Mouse (Mus musculus) MEL (cell line): ENCODE data around the gene Ranbp17. TPM values are rescaled to one million over a fixed set of nuclear protein-coding genes. Genes with fewer than 3 reads are reported as not detected.

Experiments used
- DNase-seq: peaks from one replicate; pipeline ENCODE4 v3.0.0; 2011; ENCODE audit warnings: low read depth, low spot score
- H3K27ac ChIP-seq: 2 replicates; pipeline ENCODE4 v1.5.1; 2012; ENCODE audit warnings: low read depth, mild to moderate bottlenecking, control low read depth, low read length, moderate library complexity; ENCODE audit not compliant: control insufficient read depth
- H3K27me3 ChIP-seq, 2 experiments: fragments of 150-350 bp in 1 of 2; sonication (generic) in 1 of 2; 2 replicates each; pipeline ENCODE4 v1.6.1; 2012; ENCODE audit warnings: low read length in 2 of 2, mild to moderate bottlenecking in 2 of 2, improper control_type of control experiment in 1 of 2, moderate library complexity in 1 of 2; ENCODE audit not compliant: insufficient read depth in 2 of 2, control insufficient read depth in 1 of 2
- H3K36me3 ChIP-seq, 2 experiments: 2 replicates each; pipeline ENCODE4 v1.6.1; 2012 to 2014; ENCODE audit warnings: low read length in 2 of 2, improper control_type of control experiment in 1 of 2, inconsistent platforms in 1 of 2, mild to moderate bottlenecking in 1 of 2; ENCODE audit not compliant: insufficient read depth in 2 of 2, control insufficient read depth in 1 of 2
- H3K4me1 ChIP-seq, 2 experiments: fragments of 150-350 bp in 1 of 2; sonication (generic) in 1 of 2; 2 replicates each; pipeline ENCODE4 v1.6.1; 2012; ENCODE audit warnings: low read length in 2 of 2, improper control_type of control experiment in 1 of 2, mild to moderate bottlenecking in 1 of 2; ENCODE audit not compliant: insufficient read depth in 2 of 2, control insufficient read depth in 1 of 2
- H3K4me3 ChIP-seq, 2 experiments: fragments of 150-350 bp in 1 of 2; sonication (generic) in 1 of 2; 2 replicates each; pipeline ENCODE4 v1.5.1; 2012; ENCODE audit warnings: low read depth in 2 of 2, low read length in 2 of 2, mild to moderate bottlenecking in 2 of 2, moderate library complexity in 2 of 2, control low read depth in 1 of 2, improper control_type of control experiment in 1 of 2; ENCODE audit not compliant: control insufficient read depth in 1 of 2, insufficient read depth in 1 of 2
- H3K79me2 ChIP-seq: 2 replicates; pipeline ENCODE4 v1.6.1; 2012; ENCODE audit warnings: mild to moderate bottlenecking, low read length, moderate library complexity; ENCODE audit not compliant: control insufficient read depth, poor library complexity, insufficient read depth
- H3K9ac ChIP-seq: 2 replicates; pipeline ENCODE4 v1.6.1; 2012; ENCODE audit warnings: low read depth, mild to moderate bottlenecking, control low read depth, low read length, moderate library complexity; ENCODE audit not compliant: control insufficient read depth, poor library complexity, severe bottlenecking
- H3K9me3 ChIP-seq: fragments of 150-350 bp; sonication (generic); replicated peaks from 2 replicates; pipeline ENCODE4 v1.6.1; 2012; ENCODE audit warnings: mild to moderate bottlenecking, low read length, improper control_type of control experiment, moderate library complexity; ENCODE audit not compliant: insufficient read depth
- CHD1 ChIP-seq: IDR thresholded peaks from 2 replicates; pipeline ENCODE4 v1.6.1; 2012; ENCODE audit warnings: low read depth, mild to moderate bottlenecking, inconsistent platforms, low read length, improper control_type of control experiment
- CTCF ChIP-seq, 3 experiments: IDR thresholded peaks in 2 of 3; conservative IDR thresholded peaks in 1 of 3; 2 replicates each; pipeline ENCODE4 v1.5.1; 2011 to 2012; ENCODE audit warnings: low read length in 3 of 3, low read depth in 2 of 3, mild to moderate bottlenecking in 2 of 3, improper control_type of control experiment in 1 of 3, inconsistent platforms in 1 of 3, mixed read lengths in 1 of 3, moderate library complexity in 1 of 3; ENCODE audit not compliant: control insufficient read depth in 1 of 3, insufficient read depth in 1 of 3, poor library complexity in 1 of 3, severe bottlenecking in 1 of 3
- GABPA ChIP-seq: IDR thresholded peaks from 2 replicates; pipeline ENCODE4 v1.6.1; 2012; ENCODE audit warnings: low read depth, mild to moderate bottlenecking, inconsistent platforms, low read length, improper control_type of control experiment, moderate library complexity
- GATA1 ChIP-seq: IDR thresholded peaks from 2 replicates; pipeline ENCODE4 v1.6.1; 2011; ENCODE audit warnings: low read depth, low read length, improper control_type of control experiment
- HCFC1 ChIP-seq: IDR thresholded peaks from 2 replicates; pipeline ENCODE4 v1.6.1; 2012; ENCODE audit warnings: low read depth, mild to moderate bottlenecking, inconsistent platforms, low read length, improper control_type of control experiment, moderate library complexity
- JUND ChIP-seq: IDR thresholded peaks from 2 replicates; pipeline ENCODE4 v1.6.1; 2011; ENCODE audit warnings: low read depth, mild to moderate bottlenecking, improper control_type of control experiment, low read length
- KAT2A ChIP-seq: conservative IDR thresholded peaks from 2 replicates; pipeline ENCODE4 v1.6.1; 2012; ENCODE audit warnings: low read depth, low read length, improper control_type of control experiment, inconsistent platforms
- MAX ChIP-seq: IDR thresholded peaks from 2 replicates; pipeline ENCODE4 v1.6.1; 2011; ENCODE audit warnings: low read length, improper control_type of control experiment
- MAZ ChIP-seq: IDR thresholded peaks from 2 replicates; pipeline ENCODE4 v1.6.1; 2012; ENCODE audit warnings: low read depth, mild to moderate bottlenecking, inconsistent platforms, low read length, improper control_type of control experiment
- MEF2A ChIP-seq: IDR thresholded peaks from 2 replicates; pipeline ENCODE4 v1.6.1; 2014; ENCODE audit warnings: low read depth, mild to moderate bottlenecking, inconsistent platforms, low read length, improper control_type of control experiment; ENCODE audit not compliant: poor library complexity, insufficient replicate concordance, severe bottlenecking; ENCODE audit errors: extremely low read depth
- MYC ChIP-seq: IDR thresholded peaks from 2 replicates; pipeline ENCODE4 v1.6.1; 2011; ENCODE audit warnings: low read depth, mild to moderate bottlenecking, low read length, improper control_type of control experiment, moderate library complexity
- NELFE ChIP-seq: IDR thresholded peaks from 2 replicates; pipeline ENCODE4 v1.6.1; 2011; ENCODE audit warnings: low read depth, low read length, improper control_type of control experiment
- NRF1 ChIP-seq: IDR thresholded peaks from 2 replicates; pipeline ENCODE4 v1.6.1; 2014; ENCODE audit warnings: low read depth, mild to moderate bottlenecking, inconsistent platforms, low read length, improper control_type of control experiment, moderate library complexity; ENCODE audit not compliant: poor library complexity, insufficient read depth, severe bottlenecking
- POLR2AphosphoS2 ChIP-seq: IDR thresholded peaks from 2 replicates; pipeline ENCODE4 v1.6.1; 2011; ENCODE audit warnings: low read length, improper control_type of control experiment
- RAD21 ChIP-seq: IDR thresholded peaks from 2 replicates; pipeline ENCODE4 v1.6.1; 2011; ENCODE audit warnings: mild to moderate bottlenecking, low read depth, low read length, improper control_type of control experiment
- SIN3A ChIP-seq: IDR thresholded peaks from 2 replicates; pipeline ENCODE4 v1.6.1; 2012; ENCODE audit warnings: low read length, improper control_type of control experiment, inconsistent platforms
- SMC3 ChIP-seq: IDR thresholded peaks from 2 replicates; pipeline ENCODE4 v1.6.1; 2011; ENCODE audit warnings: low read depth, low read length, improper control_type of control experiment
- TAL1 ChIP-seq: IDR thresholded peaks from 2 replicates; pipeline ENCODE4 v1.6.1; 2012; ENCODE audit warnings: mild to moderate bottlenecking, inconsistent platforms, low read length, moderate library complexity, mixed read lengths
- TBP ChIP-seq: IDR thresholded peaks from 2 replicates; pipeline ENCODE4 v1.8.0; 2011; ENCODE audit warnings: low read depth, low read length, improper control_type of control experiment
- USF1 ChIP-seq: IDR thresholded peaks from 2 replicates; pipeline ENCODE4 v1.6.1; 2014; ENCODE audit warnings: low read depth, mild to moderate bottlenecking, inconsistent platforms, low read length, improper control_type of control experiment, moderate library complexity
- USF2 ChIP-seq, 2 experiments: IDR thresholded peaks; 2 replicates each; pipeline ENCODE4 v1.6.1; 2011 to 2012; ENCODE audit warnings: improper control_type of control experiment in 2 of 2, low read length in 2 of 2, borderline replicate concordance in 1 of 2, inconsistent platforms in 1 of 2, low read depth in 1 of 2, mild to moderate bottlenecking in 1 of 2; ENCODE audit not compliant: insufficient read depth in 1 of 2
- ZKSCAN1 ChIP-seq: IDR thresholded peaks from 2 replicates; pipeline ENCODE4 v1.6.1; 2012; ENCODE audit warnings: low read depth, mild to moderate bottlenecking, inconsistent platforms, low read length, improper control_type of control experiment, moderate library complexity
- ZMIZ1 ChIP-seq: IDR thresholded peaks from 2 replicates; pipeline ENCODE4 v1.6.1; 2012; ENCODE audit warnings: low read depth, mild to moderate bottlenecking, inconsistent platforms, low read length, improper control_type of control experiment, moderate library complexity
- ZNF384 ChIP-seq: IDR thresholded peaks from 2 replicates; pipeline ENCODE4 v1.6.1; 2012; ENCODE audit warnings: low read depth, mild to moderate bottlenecking, inconsistent platforms, low read length, improper control_type of control experiment
- polyA plus RNA-seq, 2 experiments: library from polyadenylated mRNA; stranded (reverse) in 1 of 2; unstranded in 1 of 2; fragments of >175 nt in 1 of 2; fragments of >200 nt in 1 of 2; gene quantifications; 2 replicates each; pipeline versions ENCODE4 v1.2.1 to v1.2.4; 2012; ENCODE audit warnings: low replicate concordance in 2 of 2, low read depth in 1 of 2; ENCODE audit not compliant: insufficient read length in 2 of 2, insufficient read depth in 1 of 2, missing spikeins in 1 of 2
- total RNA-seq: library from RNA; depleted of rRNA; stranded (reverse); fragments of 300-350 nt; gene quantifications from 2 replicates; pipeline ENCODE4 v1.2.3, GENCODE M21; 2012

Ranbp17 gene
- total and polyA plus RNA-seq, 3 experiments, result not detected

- no peaks in the 10 kb centered on the region for H3K27me3 ChIP-seq
- H3K4me3 ChIP-seq, result no peak overlapping the region
- H3K27ac ChIP-seq, result no peak overlapping the region
- no peak for TF ChIP-seq GATA1
- TF ChIP-seq TBP, result no peak
- no peak for TF ChIP-seq KAT2A
- no peak for TF ChIP-seq MAZ
- no peak for TF ChIP-seq USF2 (IDR thresholded peaks at IDR 0.05; ENCODE audit: borderline replicate concordance in 1 of 2, insufficient read depth in 1 of 2, low read depth in 1 of 2, low read length in 2 of 2)
- TF ChIP-seq SIN3A, result no peak
- TF ChIP-seq MAX, result no peak
- TF ChIP-seq SMC3, result no peak
- TF ChIP-seq CTCF (IDR thresholded peaks at IDR 0.05 in 2 of 3, conservative IDR thresholded peaks at IDR 0.05 in 1 of 3; ENCODE audit: control insufficient read depth in 1 of 3, insufficient read depth in 1 of 3, low read depth in 2 of 3, low read length in 3 of 3, poor library complexity in 1 of 3, severe bottlenecking in 1 of 3), result no peak
- TF ChIP-seq POLR2AphosphoS2, result no peak
- no peak for TF ChIP-seq GABPA
- TF ChIP-seq CHD1, result no peak
- no peak for TF ChIP-seq JUND
- TF ChIP-seq HCFC1, result no peak
- no peak for TF ChIP-seq ZNF384
- TF ChIP-seq, all 39 proteins: peak for 0
- Histone ChIP-seq H3K9me3 (no peaks in the 10 kb centered on the region), H3K9ac (no peak overlapping the region), H3K36me3 (no peaks in the 10 kb centered on the region), H3K4me1 (no peaks in the 10 kb centered on the region), H3K79me2 (no peaks in the 10 kb centered on the region)
- no peak for DNase-seq
These were observed 311.9 kb downstream of the Ranbp17 start for GRCm38 (mm10) chr11:33201626-33202010.

DNA sequence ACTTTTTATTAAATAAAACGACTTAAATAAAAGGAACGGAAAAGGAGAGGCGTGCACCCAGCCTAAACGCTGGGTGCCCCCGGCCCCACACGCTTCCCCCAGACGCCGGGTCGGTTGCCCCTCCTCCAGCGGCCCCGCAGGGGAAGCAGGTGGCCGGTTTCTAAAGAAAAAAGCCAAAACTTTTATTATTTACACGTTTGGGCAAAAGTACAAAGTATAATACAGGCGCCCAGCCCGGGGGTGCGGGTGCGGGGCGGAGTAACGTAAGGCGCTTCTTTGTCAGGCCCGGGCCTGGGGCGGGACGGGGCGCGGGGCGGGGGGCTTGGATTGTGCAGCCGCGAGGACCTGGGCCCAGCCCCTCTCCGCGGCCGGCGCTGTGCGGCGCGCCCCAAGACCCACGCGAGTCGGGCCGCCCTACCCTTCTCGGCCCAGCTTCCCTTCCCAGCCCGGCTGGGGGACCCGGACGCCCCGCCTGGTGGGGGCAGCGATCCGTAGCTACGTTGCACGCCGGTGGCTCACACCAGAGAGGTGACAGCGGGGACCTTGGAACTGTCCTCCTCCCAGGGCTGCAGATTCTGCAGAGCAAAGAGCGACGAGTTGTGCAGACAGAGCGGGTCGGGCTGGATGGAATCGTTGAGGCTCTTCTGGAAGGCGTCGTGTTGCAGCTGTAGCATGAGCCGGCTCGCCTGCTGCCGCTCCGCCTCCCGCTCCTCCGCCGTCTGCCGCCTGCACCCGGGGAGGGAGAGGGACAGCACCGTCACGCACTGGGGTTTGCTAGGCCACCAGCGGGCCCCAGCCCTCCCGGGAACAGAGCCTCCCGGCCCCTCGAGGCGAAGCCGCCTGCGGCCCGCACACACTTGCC is 312.6 kb downstream of the Ranbp17 start:
- TF ChIP-seq TBP (no peak), ZKSCAN1 (no peak), ZNF384 (no peak), MYC (no peak), MAZ (no peak), HCFC1 (no peak), ZMIZ1 (no peak), NELFE (no peak), USF1 (no peak), POLR2AphosphoS2 (no peak), TAL1 (no peak), MEF2A (no peak), NRF1 (no peak), RAD21 (no peak), SMC3 (no peak)
- no peaks in the 10 kb centered on the region for H3K9me3 ChIP-seq
- H3K4me1 ChIP-seq, result no peaks in the 10 kb centered on the region
- H3K79me2 ChIP-seq, result no peaks in the 10 kb centered on the region
- H3K9ac ChIP-seq, result no peak overlapping the region
- no peaks in the 10 kb centered on the region for H3K27me3 ChIP-seq
- H3K4me3 ChIP-seq, result no peak overlapping the region
- H3K36me3 ChIP-seq, result no peaks in the 10 kb centered on the region
- no peak overlapping the region for H3K27ac ChIP-seq
- no peak for DNase-seq
